Mouse (Mus musculus): ENCODE data around the gene Galnt4.
"Not testable (repeated sequence)": the region's sequence is repeated elsewhere in the genome, so short reads cannot be mapped to it uniquely, and the experiment has no call there.

The Galnt4 gene

DNA sequence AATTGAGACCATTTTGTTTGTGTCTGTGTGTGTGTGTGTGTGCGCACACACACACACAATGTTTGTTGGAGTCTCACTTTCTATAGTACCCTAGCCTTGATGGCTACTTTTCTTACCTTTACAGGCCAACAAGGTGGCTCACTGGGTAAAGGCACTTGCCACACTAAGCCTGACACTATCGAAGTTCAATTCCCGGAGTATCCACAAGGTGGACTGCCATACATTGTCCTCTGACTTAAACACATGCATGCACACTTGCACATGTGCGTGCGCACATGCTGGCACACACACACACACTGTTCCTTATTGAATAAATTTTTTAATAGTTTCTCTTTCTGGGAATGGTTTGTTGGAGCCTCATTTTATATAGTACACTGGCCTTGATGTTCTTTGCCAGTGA lies 48.8 kb downstream of the Galnt4 start:
- no peak for DNase-seq (ENCODE audit: low spot score in 2 of 2)

DNA sequence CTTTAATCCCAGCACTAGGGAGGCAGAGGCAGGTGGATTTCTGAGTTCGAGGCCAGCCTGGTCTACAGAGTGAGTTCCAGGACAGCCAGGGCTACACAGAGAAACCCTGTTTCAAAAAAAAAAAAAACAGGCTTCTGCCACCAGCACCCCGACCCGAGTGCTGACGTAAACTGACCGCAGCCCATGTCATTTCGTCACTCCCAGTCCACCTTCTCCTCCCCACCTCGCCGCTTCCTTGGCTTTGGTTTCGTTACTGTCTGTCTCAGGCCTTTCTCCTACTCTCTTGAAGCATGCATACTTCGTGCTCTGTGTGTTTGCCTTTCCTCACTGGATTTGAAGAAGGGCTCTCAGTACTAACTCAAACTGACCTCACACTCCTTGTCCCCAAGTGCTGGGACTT lies 49.7 kb downstream of the Galnt4 start:
- not testable (repeated sequence) for DNase-seq (ENCODE audit: low spot score in 2 of 2)

DNA sequence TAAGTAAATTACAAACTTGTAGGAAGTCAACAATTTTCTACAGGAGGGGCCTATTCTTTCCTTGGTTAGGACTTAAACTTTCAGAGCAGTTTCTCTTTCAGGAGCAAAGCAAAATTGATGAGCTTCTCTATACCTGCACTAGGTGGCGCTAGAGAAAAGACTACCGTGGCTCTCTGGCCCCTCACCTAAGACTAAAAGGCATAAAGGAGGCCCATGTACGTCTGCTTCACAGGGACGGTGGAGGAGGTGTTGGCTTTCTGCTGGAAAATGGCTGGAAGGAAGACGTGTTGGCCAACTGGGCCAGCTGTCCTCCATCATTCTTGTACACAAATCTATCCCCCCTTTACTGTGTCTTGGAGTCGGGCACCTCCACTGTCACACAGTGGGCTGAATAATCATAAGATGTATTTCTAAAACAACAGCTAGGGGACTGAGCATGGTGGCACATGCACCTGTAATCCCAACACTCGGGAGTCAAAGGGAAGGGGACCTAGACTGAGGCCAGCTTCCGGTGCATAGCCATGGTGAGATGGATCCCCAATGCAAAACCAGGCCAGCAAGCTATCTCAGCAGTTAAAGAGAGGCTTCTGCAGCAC lies 54.1 kb downstream of the Galnt4 start:
- DNase-seq (ENCODE audit: low spot score in 2 of 2): peak in 1 of 2 experiments; percentile 70

All from thymus, postnatal 10 days (tissue).